Mouse (Mus musculus): Measurements from ENCODE around the gene Mst1.

DNA sequence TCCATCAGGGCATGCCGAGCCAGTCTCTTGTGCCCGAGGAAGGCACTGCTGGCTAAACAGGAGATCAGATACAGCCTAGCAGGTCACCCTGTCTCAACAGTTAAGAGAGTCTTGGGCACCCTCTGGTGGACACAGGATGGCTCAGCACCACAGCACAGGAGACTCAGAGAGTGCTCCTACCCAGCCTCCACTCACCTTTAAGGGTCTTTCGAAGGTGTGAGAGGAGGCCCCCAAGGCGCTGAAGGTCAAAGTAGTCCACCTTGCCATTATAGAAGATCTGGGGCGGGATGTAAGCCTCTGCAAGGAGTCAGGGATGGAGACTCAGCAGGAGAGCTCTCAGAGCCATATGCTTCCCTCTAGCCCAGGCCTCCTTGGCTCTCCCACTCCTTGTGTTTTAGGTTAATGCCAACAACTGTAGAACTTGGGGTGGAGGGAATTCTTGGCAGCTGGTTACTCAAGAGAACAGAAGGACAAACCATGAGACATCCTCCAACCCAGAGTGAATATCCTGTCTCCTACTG, 14.7 kb upstream of the Mst1 start:
- TF ChIP-seq GATA1 (IDR thresholded peaks at IDR 0.05; ENCODE audit: low read length) (no peak), TAL1 (IDR thresholded peaks at IDR 0.05; ENCODE audit: low read length) (no peak)

Data from erythroblast, embryonic 14.5 days (primary cell).